8 mouse cellular contexts compared by ENCODE assay signal in genomic region chr6:84134722-84135394, GRCm38 (mm10).
DNase-seq lines count a peak whose midpoint lies in the region; ATAC-seq lines count a peak whose summit lies in the region.

No protein-coding gene starts in this region.

- H3K27me3 ChIP-seq in hindbrain, embryonic 16.5 days (replicated peaks; ENCODE audit: control insufficient read depth, insufficient read depth, low read length): no peaks in the 10 kb centered on the region
- H3K27me3 ChIP-seq in lung, embryonic 15.5 days: no peaks in the 10 kb centered on the region
- H3K27me3 ChIP-seq in stomach, embryonic 14.5 days (ENCODE audit: control insufficient read depth, insufficient read depth, low read length): no peaks in the 10 kb centered on the region

- ATAC-seq in hindbrain, embryonic 16.5 days: peak; percentile 73; the same call in 1 of the 2 replicates
- ATAC-seq in lung, embryonic 15.5 days (ENCODE audit: borderline replicate concordance, extremely low read depth, low FRiP score, low TSS enrichment): peak; percentile 33; the same call in 1 of the 2 replicates
- peak; percentile 74 for ATAC-seq in stomach, embryonic 14.5 days (ENCODE audit: insufficient number of reproducible peaks, insufficient read depth, low FRiP score, low read depth)

- peak overlapping the region; percentile 32; the same call in 1 of the 2 replicates for H3K4me2 ChIP-seq in hindbrain, embryonic 16.5 days (ENCODE audit: low read length)
- H3K4me2 ChIP-seq in lung, embryonic 15.5 days: no peak overlapping the region
- no peak overlapping the region for H3K4me2 ChIP-seq in stomach, embryonic 14.5 days (replicated peaks; ENCODE audit: low read depth, low read length)

- no peaks in the 10 kb centered on the region; the same call in 1 of the 2 replicates for H3K4me1 ChIP-seq in hindbrain, embryonic 16.5 days (ENCODE audit: control insufficient read depth, insufficient read depth, low read depth, low read length)
- 0 out of 2 replicates have a peak, but pooled peaks cover 11% of the 10 kb centered on the region for H3K4me1 ChIP-seq in lung, embryonic 15.5 days
- H3K4me1 ChIP-seq in stomach, embryonic 14.5 days (ENCODE audit: control insufficient read depth, insufficient read depth, low read length): peaks cover 4% of the 10 kb centered on the region; the same call in 1 of the 2 replicates

- no peaks in the 10 kb centered on the region for H3K9me3 ChIP-seq in hindbrain, embryonic 16.5 days (ENCODE audit: control insufficient read depth, low read length)
- no peaks in the 10 kb centered on the region for H3K9me3 ChIP-seq in lung, embryonic 15.5 days
- no peaks in the 10 kb centered on the region for H3K9me3 ChIP-seq in stomach, embryonic 14.5 days (ENCODE audit: control insufficient read depth, low read depth, low read length)

- WGBS in hindbrain, embryonic 16.5 days: 23% methylated on average over 23 of the region's 23 CpGs
- WGBS in lung, embryonic 15.5 days: 33% methylated on average over 23 of the region's 23 CpGs
- 31% methylated on average over 23 of the region's 23 CpGs for WGBS in stomach, embryonic 14.5 days

- intact Hi-C loops in left cerebral cortex, postnatal 36 days (cut with DNase I): no loop called here

- peak; percentile 16 to 44 for DNase-seq in left cerebral cortex, adult 9 months (ENCODE audit: low spot score in 2 of 2)
- DNase-seq in left cerebral cortex, postnatal 36 days (ENCODE audit: low spot score in 2 of 2): no peak
- DNase-seq in embryo, embryonic 9.5 days (ENCODE audit: extremely low spot score): peak; percentile 5
- no peak for DNase-seq in B cell, adult 2 months
- DNase-seq in thymus, postnatal 0 days (ENCODE audit: low spot score): no peak

- H3K27ac ChIP-seq in hindbrain, embryonic 16.5 days (ENCODE audit: low read depth, low read length): 0 out of 2 replicates have a peak overlapping the region, but pooled peaks have one; percentile 23
- H3K27ac ChIP-seq in lung, embryonic 15.5 days: no peak overlapping the region
- H3K27ac ChIP-seq in stomach, embryonic 14.5 days (ENCODE audit: low read length): no peak overlapping the region; the same call in 1 of the 2 replicates

- peak overlapping the region; percentile 38; the same call in 1 of the 2 replicates for H3K9ac ChIP-seq in hindbrain, embryonic 16.5 days (ENCODE audit: low read depth, low read length)
- no peak overlapping the region for H3K9ac ChIP-seq in lung, embryonic 15.5 days
- no peak overlapping the region for H3K9ac ChIP-seq in stomach, embryonic 14.5 days (replicated peaks; ENCODE audit: low read depth, low read length)

- H3K4me3 ChIP-seq in hindbrain, embryonic 16.5 days (ENCODE audit: low read length): no peak overlapping the region
- no peak overlapping the region for H3K4me3 ChIP-seq in lung, embryonic 15.5 days
- H3K4me3 ChIP-seq in stomach, embryonic 14.5 days (ENCODE audit: low read depth, low read length): no peak overlapping the region

- H3K36me3 ChIP-seq in hindbrain, embryonic 16.5 days (ENCODE audit: control insufficient read depth, insufficient read depth, low read length): no peaks in the 10 kb centered on the region
- no peaks in the 10 kb centered on the region for H3K36me3 ChIP-seq in lung, embryonic 15.5 days
- no peaks in the 10 kb centered on the region for H3K36me3 ChIP-seq in stomach, embryonic 14.5 days (ENCODE audit: control insufficient read depth, insufficient read depth, low read length)

Comparison
In these comparisons a context has a peak if more than half of its experiments do, and no peak if none do; other contexts are left out.
1. DNase-seq: peak in left cerebral cortex, adult 9 months (2 of 2) and embryo, embryonic 9.5 days (single experiment); none in left cerebral cortex, postnatal 36 days (0 of 2), B cell, adult 2 months (0 of 2) and thymus, postnatal 0 days (single experiment).
2. Peak in every context shown above with its lines, with median percentiles within 50 percentile points of each other: ATAC-seq.